Mouse (Mus musculus): Measurements from ENCODE around the gene Cbx1. TPM values are rescaled to one million over a fixed set of nuclear protein-coding genes. Genes with fewer than 3 reads are reported as not detected.
A peak's percentile ranks its signal among the peaks of the same experiment; 100 is the strongest.

Gene Cbx1
- polyA plus RNA-seq, 1 experiment from 2014 or later = 156 TPM

DNA sequence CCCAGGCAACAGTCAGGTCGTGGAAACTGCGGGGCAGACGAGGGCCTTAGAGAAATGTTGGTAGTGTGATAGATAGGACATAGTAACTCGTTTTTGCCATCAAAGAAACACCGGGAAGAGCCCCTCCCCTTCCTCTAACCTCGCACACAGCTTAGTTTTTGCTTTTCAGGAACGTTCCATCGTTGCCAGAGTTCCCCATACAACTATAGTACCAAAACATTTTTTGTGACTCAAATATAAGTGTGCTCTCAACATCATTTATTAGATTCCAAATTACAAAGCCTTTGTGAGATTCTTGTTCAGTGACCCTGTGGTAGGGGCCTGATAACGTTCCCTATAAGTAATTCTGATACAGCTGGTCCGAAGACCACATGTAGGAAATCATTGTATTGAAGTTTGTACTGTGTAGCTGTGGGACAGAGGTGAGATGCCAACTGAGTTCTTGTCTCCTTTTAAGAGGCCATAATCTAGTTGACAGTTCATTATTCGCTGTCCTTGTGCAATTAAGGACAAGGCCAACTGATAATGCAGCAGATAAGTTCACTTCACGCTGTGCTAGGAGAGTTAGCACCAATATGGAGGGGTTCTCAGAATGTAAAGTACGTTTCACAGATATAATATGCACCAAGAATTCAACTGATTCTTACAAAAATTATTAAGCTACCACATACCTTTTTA is 41.8 kb downstream of the Cbx1 start:
- Histone ChIP-seq H3K9ac (replicated peaks) (peak overlapping the region; percentile 66), H3K4me3 (peak overlapping the region; percentile 91), H3K4me2 (replicated peaks) (peak overlapping the region; percentile 60), H3K9me3 (no peaks in the 10 kb centered on the region), H3K27ac (replicated peaks) (peak overlapping the region; percentile 94), H3K4me1 (peaks cover 37% of the 10 kb centered on the region), H3K36me3 (peaks cover 21% of the 10 kb centered on the region), H3K27me3 (no peaks in the 10 kb centered on the region)
- ATAC-seq (ENCODE audit: low FRiP score, low read depth) = no peak
- WGBS = 21% methylated on average over 13 of the region's 13 CpGs

DNA sequence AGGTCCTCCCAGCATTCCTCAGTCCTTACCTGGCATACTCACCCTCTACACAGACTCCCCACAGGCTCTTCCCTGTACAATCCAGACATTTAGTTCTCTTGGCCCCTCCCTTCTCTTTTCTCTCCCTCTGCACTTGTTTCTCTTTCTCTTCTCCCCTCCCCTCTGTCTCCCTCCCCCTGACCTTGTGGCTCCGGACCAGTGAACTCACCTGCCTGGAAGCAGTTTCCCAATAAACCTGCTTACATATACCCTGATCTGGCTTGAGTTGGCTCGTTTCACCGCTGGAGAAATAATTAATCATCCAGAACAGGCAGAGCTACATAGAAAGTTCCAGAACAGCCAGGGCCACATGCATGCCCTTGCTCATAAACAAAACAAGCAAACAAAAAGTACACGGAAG is 42.6 kb downstream of the Cbx1 start:
- Histone ChIP-seq H3K36me3 (peaks cover 14% of the 10 kb centered on the region), H3K9me3 (no peaks in the 10 kb centered on the region), H3K27ac (replicated peaks) (no peak overlapping the region), H3K27me3 (no peaks in the 10 kb centered on the region), H3K4me3 (no peak overlapping the region), H3K9ac (replicated peaks) (no peak overlapping the region), H3K4me2 (replicated peaks) (no peak overlapping the region), H3K4me1 (peaks cover 28% of the 10 kb centered on the region)
- no peak for ATAC-seq (ENCODE audit: low FRiP score, low read depth)
- 85% methylated on average over 4 of the region's 4 CpGs for WGBS

DNA sequence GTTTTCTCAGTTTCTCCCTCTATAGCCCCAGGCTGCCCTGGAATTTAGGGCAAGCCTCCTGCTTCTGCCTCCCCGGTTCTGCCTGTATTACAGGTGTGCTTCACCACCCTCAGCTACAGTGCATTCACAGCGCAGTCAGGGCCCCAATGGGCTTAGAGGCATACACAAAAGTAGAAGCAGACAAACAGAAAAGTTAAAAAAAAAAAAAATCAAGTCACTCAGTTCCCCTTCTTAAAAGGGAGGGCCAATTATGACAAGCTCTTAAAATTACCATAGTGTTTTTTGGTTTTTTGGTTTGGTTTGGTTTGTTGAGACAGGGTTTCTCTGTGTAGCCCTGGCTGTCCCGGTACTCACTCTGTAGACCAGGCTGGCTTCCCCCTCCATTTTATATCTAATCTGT is 43.6 kb downstream of the Cbx1 start:
- H3K36me3 ChIP-seq = peaks cover 6% of the 10 kb centered on the region; the same call in 1 of the 2 replicates
- H3K4me1 ChIP-seq = peaks cover 18% of the 10 kb centered on the region
- H3K9me3 ChIP-seq = no peaks in the 10 kb centered on the region
- no peak overlapping the region for H3K4me3 ChIP-seq
- H3K9ac ChIP-seq (replicated peaks) = no peak overlapping the region
- WGBS = 90% methylated on average over 3 of the region's 3 CpGs
- no peak for ATAC-seq (ENCODE audit: low FRiP score, low read depth)
- no peak overlapping the region for H3K27ac ChIP-seq (replicated peaks)
- H3K4me2 ChIP-seq (replicated peaks) = no peak overlapping the region
- H3K27me3 ChIP-seq = no peaks in the 10 kb centered on the region

DNA sequence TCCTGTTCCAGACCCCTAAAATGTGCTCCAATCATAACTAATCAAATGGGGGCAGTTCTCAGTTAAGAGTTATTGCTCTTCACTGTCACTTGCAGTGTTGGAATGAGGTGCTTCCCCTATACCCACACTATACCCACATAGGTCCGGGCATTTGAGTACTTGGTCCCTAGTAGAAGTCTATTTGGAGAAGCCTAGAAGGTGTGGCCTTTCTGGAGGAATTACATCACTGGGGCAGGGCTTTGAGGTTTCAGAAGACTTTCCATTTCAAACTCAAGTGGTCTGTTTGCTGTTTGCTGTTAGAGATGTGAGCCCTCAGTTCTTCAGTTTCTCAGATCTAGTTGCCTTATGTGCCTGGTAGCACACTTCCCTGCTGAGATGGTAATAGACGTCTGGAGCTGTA is 44.0 kb downstream of the Cbx1 start:
- Histone ChIP-seq H3K9me3 (no peaks in the 10 kb centered on the region), H3K4me2 (replicated peaks) (no peak overlapping the region), H3K27me3 (no peaks in the 10 kb centered on the region), H3K9ac (replicated peaks) (no peak overlapping the region), H3K4me3 (no peak overlapping the region), H3K4me1 (peaks cover 14% of the 10 kb centered on the region), H3K27ac (replicated peaks) (no peak overlapping the region), H3K36me3 (0 out of 2 replicates have a peak, but pooled peaks cover 2% of the 10 kb centered on the region)
- 60% methylated on average over 2 of the region's 2 CpGs for WGBS
- no peak for ATAC-seq (ENCODE audit: low FRiP score, low read depth)

DNA sequence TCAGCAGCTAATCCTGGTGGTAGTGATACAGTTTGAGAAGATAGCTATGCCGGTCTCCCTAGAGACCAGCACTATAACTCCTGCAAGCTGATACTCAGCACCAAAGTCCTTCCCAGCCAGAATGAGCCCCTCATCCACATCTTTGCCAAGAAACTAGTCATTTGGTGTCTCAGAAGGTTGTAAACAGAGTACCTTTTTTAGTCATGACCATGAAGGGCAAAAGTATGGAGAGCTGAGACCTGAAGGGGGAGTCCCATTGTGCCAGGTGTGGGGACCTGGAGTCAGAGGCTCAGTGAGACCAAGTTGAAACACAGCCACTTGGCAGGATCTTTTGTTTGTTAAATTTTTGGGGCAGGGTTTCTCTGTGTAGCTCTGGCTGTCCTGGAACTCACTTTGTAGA is 45.2 kb downstream of the Cbx1 start:
- WGBS = 93% methylated on average over 1 of the region's 1 CpGs
- Histone ChIP-seq H3K4me1 (peaks cover 3% of the 10 kb centered on the region), H3K27ac (replicated peaks) (no peak overlapping the region), H3K9ac (replicated peaks) (no peak overlapping the region), H3K9me3 (no peaks in the 10 kb centered on the region), H3K27me3 (no peaks in the 10 kb centered on the region), H3K4me3 (no peak overlapping the region), H3K4me2 (replicated peaks) (no peak overlapping the region), H3K36me3 (no peaks in the 10 kb centered on the region)
- no peak for ATAC-seq (ENCODE audit: low FRiP score, low read depth)

DNA sequence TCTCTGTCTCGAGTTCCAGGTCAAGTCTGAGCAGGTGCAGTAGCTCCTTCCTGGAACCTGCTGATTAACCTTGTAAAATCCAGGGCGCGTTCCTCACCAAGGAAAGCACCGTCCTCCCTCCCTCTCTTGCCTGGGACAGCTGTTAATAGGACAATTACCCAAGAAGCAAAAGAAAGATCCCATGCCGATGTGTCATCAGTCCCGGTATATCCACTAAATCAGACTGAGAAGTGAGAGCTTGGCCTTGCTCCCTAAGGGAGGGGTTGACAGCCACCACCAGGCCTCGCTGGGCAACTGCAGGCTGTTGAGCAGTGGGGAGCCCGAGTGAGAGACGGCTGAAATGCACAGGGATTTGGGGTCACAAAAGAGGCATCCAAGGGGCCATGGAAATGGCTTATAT is 48.4 kb downstream of the Cbx1 start:
- Histone ChIP-seq H3K4me3 (no peak overlapping the region), H3K27ac (replicated peaks) (no peak overlapping the region), H3K4me1 (0 out of 2 replicates have a peak, but pooled peaks cover 6% of the 10 kb centered on the region), H3K4me2 (replicated peaks) (no peak overlapping the region), H3K9me3 (no peaks in the 10 kb centered on the region), H3K9ac (replicated peaks) (no peak overlapping the region), H3K36me3 (no peaks in the 10 kb centered on the region), H3K27me3 (no peaks in the 10 kb centered on the region)
- 38% methylated on average over 9 of the region's 9 CpGs for WGBS
- no peak for ATAC-seq (ENCODE audit: low FRiP score, low read depth)

DNA sequence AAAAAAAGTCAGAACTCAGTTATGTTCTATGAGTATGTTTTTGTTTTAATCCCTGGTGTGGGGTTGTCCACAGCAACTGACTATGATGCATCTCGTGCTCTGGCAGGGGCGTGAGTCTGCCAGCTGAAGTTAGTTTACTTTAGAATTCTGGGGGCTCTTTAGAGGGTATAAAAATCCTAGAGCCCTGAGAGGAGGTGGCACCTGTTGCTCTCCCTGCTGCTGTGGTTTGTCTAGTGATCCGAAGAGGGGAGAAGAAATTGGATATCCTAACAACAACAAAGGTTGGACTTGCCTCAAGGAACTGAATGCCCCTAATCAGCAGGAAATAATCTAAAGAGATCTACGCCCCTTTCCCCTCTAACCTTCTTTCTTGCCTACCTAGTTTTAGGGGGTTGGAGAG is 49.4 kb downstream of the Cbx1 start:
- H3K27ac ChIP-seq (replicated peaks) = no peak overlapping the region
- H3K9ac ChIP-seq (replicated peaks) = no peak overlapping the region
- 0 out of 2 replicates have a peak, but pooled peaks cover 6% of the 10 kb centered on the region for H3K4me1 ChIP-seq
- no peaks in the 10 kb centered on the region for H3K27me3 ChIP-seq
- H3K9me3 ChIP-seq = no peaks in the 10 kb centered on the region
- H3K36me3 ChIP-seq = no peaks in the 10 kb centered on the region
- H3K4me2 ChIP-seq (replicated peaks) = no peak overlapping the region
- WGBS = 72% methylated on average over 4 of the region's 4 CpGs
- no peak for ATAC-seq (ENCODE audit: low FRiP score, low read depth)
- no peak overlapping the region for H3K4me3 ChIP-seq

DNA sequence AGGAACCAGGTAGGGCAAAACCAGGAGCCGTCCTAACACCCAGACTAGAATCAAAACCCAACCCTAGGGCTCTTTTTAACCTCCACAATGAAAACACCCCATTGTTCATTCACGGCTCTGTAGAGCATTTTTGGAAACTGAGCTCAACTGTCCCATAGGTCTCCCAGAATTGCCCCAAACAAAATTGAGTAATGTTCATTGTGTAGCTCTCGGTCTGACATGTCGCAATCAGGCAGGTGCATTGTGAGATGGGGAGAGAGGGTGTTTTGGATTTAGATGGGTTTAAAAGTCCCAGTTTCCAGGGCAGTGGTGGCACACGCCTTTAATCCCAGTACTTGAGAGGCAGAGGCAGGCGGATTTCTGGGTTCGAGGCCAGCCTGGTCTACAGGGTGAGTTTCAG is 50.5 kb downstream of the Cbx1 start:
- H3K9ac ChIP-seq (replicated peaks) = no peak overlapping the region
- no peaks in the 10 kb centered on the region for H3K9me3 ChIP-seq
- no peaks in the 10 kb centered on the region for H3K27me3 ChIP-seq
- no peak overlapping the region for H3K4me2 ChIP-seq (replicated peaks)
- WGBS = 84% methylated on average over 7 of the region's 7 CpGs
- H3K4me3 ChIP-seq = no peak overlapping the region
- H3K36me3 ChIP-seq = no peaks in the 10 kb centered on the region
- no peak overlapping the region for H3K27ac ChIP-seq (replicated peaks)
- H3K4me1 ChIP-seq = 0 out of 2 replicates have a peak, but pooled peaks cover 6% of the 10 kb centered on the region
- no peak for ATAC-seq (ENCODE audit: low FRiP score, low read depth)

DNA sequence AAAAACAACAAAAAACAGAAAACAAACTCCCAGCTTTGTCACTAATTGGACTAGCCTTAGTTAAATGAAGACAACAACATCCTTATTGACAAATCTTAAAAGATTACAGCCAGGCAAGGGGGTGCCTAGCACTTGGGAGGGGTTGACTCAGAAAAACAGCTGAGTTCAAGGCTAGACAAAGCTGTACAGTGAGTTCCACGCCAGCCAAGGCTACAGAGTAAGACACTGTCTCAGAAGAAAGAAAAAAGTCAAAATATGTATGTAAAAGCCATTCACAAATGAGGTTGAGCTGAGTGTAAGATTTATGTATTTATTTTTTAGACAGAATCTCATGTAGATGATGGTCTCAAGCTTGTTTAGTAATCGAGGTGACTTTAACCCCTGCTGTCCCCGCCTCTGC is 51.0 kb downstream of the Cbx1 start:
- no peak overlapping the region for H3K9ac ChIP-seq (replicated peaks)
- H3K9me3 ChIP-seq = no peaks in the 10 kb centered on the region
- 80% methylated on average over 3 of the region's 3 CpGs for WGBS
- H3K4me1 ChIP-seq = 0 out of 2 replicates have a peak, but pooled peaks cover 6% of the 10 kb centered on the region
- no peak overlapping the region for H3K4me2 ChIP-seq (replicated peaks)
- no peak for ATAC-seq (ENCODE audit: low FRiP score, low read depth)
- no peaks in the 10 kb centered on the region for H3K36me3 ChIP-seq
- no peak overlapping the region for H3K4me3 ChIP-seq
- no peaks in the 10 kb centered on the region for H3K27me3 ChIP-seq
- no peak overlapping the region for H3K27ac ChIP-seq (replicated peaks)

DNA sequence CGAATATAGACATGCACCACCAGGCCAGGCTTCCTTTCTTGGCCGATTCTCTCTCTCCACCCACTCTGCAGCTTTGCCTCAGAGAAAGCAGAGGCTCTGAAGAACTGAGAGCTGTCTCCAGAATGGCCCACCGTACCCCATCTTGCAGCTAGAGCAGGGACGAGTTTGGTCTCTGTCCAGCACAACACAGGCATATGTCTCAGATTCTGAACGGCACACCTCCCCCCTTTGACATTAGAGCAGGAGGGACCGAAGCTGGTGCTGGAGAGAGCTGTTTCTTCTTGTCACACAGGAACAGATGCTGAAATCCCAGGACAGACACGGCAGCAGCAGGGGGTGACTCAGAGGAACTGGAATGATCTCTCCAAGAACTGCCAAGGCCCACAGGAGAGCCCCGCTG is 51.4 kb downstream of the Cbx1 start:
- WGBS = 46% methylated on average over 8 of the region's 8 CpGs
- Histone ChIP-seq H3K4me2 (replicated peaks) (no peak overlapping the region), H3K9ac (replicated peaks) (no peak overlapping the region), H3K27me3 (no peaks in the 10 kb centered on the region), H3K9me3 (no peaks in the 10 kb centered on the region), H3K4me3 (no peak overlapping the region), H3K36me3 (no peaks in the 10 kb centered on the region), H3K4me1 (0 out of 2 replicates have a peak, but pooled peaks cover 6% of the 10 kb centered on the region), H3K27ac (replicated peaks) (no peak overlapping the region)
- no peak for ATAC-seq (ENCODE audit: low FRiP score, low read depth)

DNA sequence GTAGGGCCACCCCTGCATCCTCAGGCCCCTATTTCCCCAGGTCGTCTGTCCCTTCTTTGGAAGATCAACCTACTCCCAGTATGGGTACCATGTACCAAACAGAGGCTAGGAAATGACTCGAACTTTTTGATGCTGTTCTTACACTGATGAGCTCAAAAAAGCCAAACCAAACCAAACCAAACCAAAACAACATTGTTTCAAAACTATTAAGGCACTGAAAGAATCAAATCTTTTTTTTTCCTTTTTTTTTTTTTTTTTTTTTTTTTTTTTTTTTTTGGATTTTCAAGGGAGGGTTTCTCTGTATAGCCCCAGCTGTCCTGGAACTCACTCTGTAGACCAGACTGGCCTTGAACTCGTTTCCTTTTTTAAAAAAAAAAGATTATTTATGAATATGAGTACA is 54.7 kb downstream of the Cbx1 start:
- WGBS = 59% methylated on average over 3 of the region's 3 CpGs
- H3K4me3 ChIP-seq = no peak overlapping the region
- H3K9ac ChIP-seq (replicated peaks) = no peak overlapping the region
- no peak overlapping the region for H3K27ac ChIP-seq (replicated peaks)
- H3K4me2 ChIP-seq (replicated peaks) = no peak overlapping the region
- H3K36me3 ChIP-seq = no peaks in the 10 kb centered on the region
- H3K9me3 ChIP-seq = no peaks in the 10 kb centered on the region
- H3K27me3 ChIP-seq = no peaks in the 10 kb centered on the region
- ATAC-seq (ENCODE audit: low FRiP score, low read depth) = no peak
- 0 out of 2 replicates have a peak, but pooled peaks cover 6% of the 10 kb centered on the region for H3K4me1 ChIP-seq

DNA sequence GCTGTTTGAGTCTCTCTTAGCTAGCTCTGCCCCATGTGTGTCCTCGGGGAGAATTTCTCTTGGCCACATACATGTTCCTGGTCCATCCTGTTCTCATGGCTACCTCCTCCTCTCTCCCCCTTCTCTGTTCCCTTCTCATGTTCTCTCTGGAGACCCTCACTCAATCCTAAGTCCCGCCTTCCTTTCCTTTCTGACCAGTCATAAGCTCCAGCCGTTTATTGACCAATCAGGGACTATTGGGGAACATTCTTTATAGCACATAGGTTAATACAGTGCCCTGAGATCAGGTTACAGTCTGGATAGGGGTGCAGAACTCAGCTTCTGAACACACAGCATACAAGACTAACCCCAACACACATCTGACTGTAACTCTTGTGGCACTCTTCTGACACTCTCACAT is 58.3 kb downstream of the Cbx1 start:
- Histone ChIP-seq H3K4me2 (replicated peaks) (no peak overlapping the region), H3K4me3 (no peak overlapping the region), H3K9me3 (no peaks in the 10 kb centered on the region), H3K4me1 (peaks cover 7% of the 10 kb centered on the region), H3K9ac (replicated peaks) (no peak overlapping the region), H3K27ac (replicated peaks) (no peak overlapping the region), H3K27me3 (peaks cover 17% of the 10 kb centered on the region), H3K36me3 (no peaks in the 10 kb centered on the region)
- ATAC-seq (ENCODE audit: low FRiP score, low read depth) = no peak
- WGBS = 57% methylated on average over 3 of the region's 3 CpGs

DNA sequence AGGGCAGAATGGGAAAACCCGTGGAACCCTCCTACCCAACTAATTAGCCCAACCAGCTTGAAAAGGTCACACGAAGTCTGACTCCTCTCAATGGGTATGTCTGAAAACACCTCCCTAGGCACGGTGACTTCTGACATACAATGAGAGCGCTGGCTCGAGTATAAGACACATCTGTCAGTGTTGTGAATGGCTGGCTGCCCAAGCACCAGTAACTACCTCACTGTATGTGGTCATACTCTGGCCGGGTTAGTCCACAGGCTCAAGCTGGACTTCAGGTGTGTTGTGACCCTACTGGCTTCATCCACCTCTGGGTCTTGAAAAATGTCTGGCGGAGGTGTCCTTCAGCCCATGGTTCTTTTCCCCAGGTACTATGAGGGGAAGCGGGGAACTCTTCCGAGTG is 59.8 kb downstream of the Cbx1 start:
- Histone ChIP-seq H3K4me1 (peaks cover 7% of the 10 kb centered on the region), H3K9me3 (no peaks in the 10 kb centered on the region), H3K4me3 (no peak overlapping the region), H3K9ac (replicated peaks) (no peak overlapping the region), H3K27me3 (peaks cover 17% of the 10 kb centered on the region), H3K27ac (replicated peaks) (no peak overlapping the region), H3K36me3 (no peaks in the 10 kb centered on the region), H3K4me2 (replicated peaks) (no peak overlapping the region)
- ATAC-seq (ENCODE audit: low FRiP score, low read depth) = no peak
- WGBS = 71% methylated on average over 9 of the region's 9 CpGs
